Mouse (Mus musculus) erythroblast, embryonic 14.5 days (primary cell): Measurements from ENCODE around the gene Ear10.
"Not testable (repeated sequence)": the region's sequence is repeated elsewhere in the genome, so short reads cannot be mapped to it uniquely, and the experiment has no call there.

Experiments used
- GATA1 ChIP-seq: IDR thresholded peaks from 2 replicates; pipeline ENCODE4 v1.6.1; 2012; ENCODE audit warnings: low read length, inconsistent platforms, mixed read lengths
- TAL1 ChIP-seq: IDR thresholded peaks from 3 replicates; pipeline ENCODE4 v1.6.1; 2012; ENCODE audit warnings: low read length, inconsistent platforms, mixed read lengths

GRCm38 (mm10) chr14:43925404-43925950 lies 2.1 kb upstream of the Ear10 start:
- TF ChIP-seq GATA1, TAL1: not testable (repeated sequence)
